Mouse (Mus musculus): ENCODE data around the gene 1700080E11Rik. TPM values are rescaled to one million over a fixed set of nuclear protein-coding genes. Genes with fewer than 3 reads are reported as not detected.

The 1700080E11Rik gene
- polyA plus RNA-seq, 1 experiment from 2014 or later: not detected

DNA sequence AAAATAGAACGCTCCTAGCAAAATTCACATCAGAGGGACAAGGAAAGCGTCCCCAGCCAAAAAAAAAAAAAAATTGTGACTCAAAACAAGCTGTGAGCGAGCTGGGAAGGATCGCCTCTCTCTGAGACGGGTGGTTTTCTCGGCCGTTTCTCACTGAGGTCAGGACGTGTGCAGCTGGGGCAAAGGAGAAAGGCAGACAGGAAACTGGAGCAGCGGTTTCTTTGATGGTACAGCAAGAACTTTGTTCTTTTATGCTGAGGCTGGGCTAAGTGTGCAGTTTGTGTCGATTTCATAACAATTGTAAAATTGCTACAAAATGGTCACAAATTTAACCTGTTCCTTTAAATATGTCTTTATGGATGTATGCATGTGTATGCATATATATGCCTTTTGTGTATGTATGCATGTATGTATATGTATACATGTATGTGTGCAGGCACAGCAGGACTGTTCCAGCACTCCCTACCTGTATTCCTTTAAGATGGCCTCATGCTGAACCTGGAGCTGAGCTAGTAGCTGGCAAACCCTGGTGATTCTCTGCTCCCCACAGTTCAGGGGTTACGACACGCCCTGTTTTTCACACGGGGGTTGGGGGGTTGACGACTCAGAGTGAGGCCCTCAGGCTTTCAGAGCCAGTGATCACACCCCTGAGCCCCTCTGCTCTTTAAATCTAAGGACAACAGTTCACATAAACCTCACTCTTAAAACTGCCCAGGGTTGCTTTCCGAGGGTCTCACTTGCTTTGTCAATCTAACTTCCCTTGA lies 43.9 kb downstream of the 1700080E11Rik start:
- Histone ChIP-seq H3K4me1 (no peaks in the 10 kb centered on the region), H3K9me3 (replicated peaks) (no peaks in the 10 kb centered on the region), H3K27ac (replicated peaks) (no peak overlapping the region), H3K4me3 (replicated peaks) (no peak overlapping the region), H3K27me3 (no peaks in the 10 kb centered on the region), H3K4me2 (replicated peaks) (no peak overlapping the region), H3K9ac (no peak overlapping the region), H3K36me3 (no peaks in the 10 kb centered on the region)
- ATAC-seq (ENCODE audit: insufficient number of reproducible peaks, low FRiP score, low TSS enrichment, low read depth): no peak
- WGBS: 34% methylated on average over 15 of the region's 15 CpGs

Other genes with a start within 250 kb of the 1700080E11Rik start
- gene Mrpl3, start 91.9 kb downstream of the 1700080E11Rik start, polyA plus RNA-seq (2015; fragmentation: Nextera tagmentation; extraction: Ambion mirVana): 93.1 and 95.8 TPM in 2 replicates
- 16.3 TPM in 2 replicates for gene Nudt16, start 13.3 kb downstream of the 1700080E11Rik start, polyA plus RNA-seq (2015; fragmentation: Nextera tagmentation; extraction: Ambion mirVana)

Data from embryonic facial prominence, embryonic 15.5 days (tissue).